Mouse (Mus musculus): ENCODE results near the gene Jsrp1.
"Not testable (repeated sequence)": the region's sequence is repeated elsewhere in the genome, so short reads cannot be mapped to it uniquely, and the experiment has no call there.

The Jsrp1 gene

DNA sequence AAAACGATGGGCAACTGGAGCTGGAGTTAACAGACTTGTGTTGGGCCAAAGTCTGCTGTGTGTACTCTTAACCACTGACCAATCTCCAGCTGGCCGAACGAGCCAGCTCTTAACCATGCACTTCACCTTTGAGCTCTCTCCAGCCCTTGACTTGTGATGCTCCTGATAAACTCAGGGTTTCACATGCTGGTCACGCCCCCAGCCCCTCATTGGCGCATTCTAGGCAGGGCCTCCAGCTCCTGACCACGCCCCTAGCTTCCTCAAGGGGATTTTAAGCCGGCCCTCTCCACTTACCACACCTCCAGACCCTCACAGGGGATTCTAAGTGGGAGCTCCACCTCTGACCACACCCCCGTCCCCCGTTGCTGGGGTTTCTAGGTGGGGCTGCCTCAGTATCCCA lies 17.8 kb upstream of the Jsrp1 start:
- no peak for DNase-seq

DNA sequence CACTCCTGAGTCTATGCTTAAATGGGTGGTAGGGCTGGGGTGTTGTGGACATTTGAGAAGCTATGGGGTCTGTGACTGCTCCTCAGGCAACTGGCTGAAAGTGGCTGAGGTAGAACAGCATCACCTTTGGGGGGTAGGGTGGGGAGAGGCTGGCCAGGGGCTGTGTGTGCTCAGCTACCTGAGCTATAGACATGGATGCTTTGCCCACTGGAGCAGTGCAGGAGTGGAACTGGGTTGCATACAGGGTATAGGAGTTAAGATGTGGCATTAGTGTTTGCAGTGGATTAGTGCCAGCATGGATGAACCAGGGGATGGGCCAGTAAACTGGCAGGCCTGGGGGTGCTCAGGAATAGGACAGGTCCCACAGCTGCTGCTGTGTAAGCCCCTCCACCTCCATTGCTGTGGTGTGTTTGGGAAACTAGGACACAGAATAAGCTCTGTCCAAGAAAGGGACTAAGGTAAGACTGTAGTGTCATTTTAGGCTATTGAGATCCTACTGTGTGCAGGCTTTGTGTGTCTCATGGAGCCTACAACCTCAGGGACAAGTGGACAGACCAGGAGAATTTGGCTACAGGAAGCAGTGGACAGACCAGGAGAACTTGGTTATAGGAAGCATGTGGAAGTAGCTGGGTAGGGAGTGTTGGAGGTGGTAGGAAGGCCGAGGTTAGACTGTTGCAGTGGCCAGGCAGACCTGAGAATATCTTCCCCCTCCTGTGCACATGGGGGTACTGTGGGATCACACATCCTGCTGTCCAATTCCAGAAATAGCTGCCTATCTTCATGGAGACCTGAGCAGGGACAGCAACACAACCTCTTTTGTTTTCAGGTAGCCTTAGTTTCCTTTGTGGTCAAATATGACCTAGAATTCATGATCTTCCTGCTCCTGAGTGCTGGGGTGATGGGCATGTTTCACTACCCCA lies 16.3 kb upstream of the Jsrp1 start:
- no peak for DNase-seq

GRCm38 (mm10) chr10:80828587-80828986 lies 15.3 kb upstream of the Jsrp1 start:
- not testable (repeated sequence) for DNase-seq

GRCm38 (mm10) chr10:80827870-80828420 lies 14.6 kb upstream of the Jsrp1 start:
- no peak for DNase-seq

DNA sequence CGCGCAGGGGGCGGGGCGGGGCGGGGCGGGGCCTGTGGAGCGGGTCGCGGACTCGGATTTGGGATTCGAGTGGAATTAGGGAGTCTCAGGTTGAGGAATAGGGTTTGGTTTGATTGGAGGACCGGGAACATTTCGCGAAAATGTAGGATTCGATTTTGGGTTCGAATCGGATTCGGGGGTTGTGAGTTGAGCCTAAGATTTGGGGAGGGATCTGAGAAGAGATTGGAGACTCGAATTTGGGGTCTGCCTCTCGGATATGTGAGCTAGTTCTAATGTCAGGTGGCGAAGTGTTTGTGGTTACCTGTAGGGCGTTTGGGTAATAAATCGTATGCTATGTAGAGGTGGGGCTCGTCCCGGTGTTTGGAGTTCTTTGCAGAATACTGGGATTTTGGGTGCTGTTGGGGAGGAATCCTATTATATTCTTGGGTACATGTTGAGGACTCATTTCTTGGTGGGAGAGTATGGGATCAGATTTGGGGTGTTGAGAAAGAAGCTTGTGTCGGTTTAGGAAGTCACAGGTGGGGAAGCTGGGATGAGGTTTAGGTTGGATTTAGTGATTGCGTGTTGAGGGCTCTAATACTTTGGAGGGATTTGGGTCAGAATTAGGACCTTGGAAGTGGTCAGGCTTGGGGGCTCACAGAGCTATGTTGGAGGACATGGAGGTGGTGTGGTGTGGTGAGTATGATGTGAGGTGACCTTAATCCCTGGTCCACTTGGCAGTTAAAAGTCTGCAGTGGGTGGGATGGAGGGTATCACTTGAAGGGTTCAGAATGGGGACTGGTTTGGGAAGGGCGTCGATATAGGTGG lies 14.0 kb upstream of the Jsrp1 start:
- no peak for DNase-seq

DNA sequence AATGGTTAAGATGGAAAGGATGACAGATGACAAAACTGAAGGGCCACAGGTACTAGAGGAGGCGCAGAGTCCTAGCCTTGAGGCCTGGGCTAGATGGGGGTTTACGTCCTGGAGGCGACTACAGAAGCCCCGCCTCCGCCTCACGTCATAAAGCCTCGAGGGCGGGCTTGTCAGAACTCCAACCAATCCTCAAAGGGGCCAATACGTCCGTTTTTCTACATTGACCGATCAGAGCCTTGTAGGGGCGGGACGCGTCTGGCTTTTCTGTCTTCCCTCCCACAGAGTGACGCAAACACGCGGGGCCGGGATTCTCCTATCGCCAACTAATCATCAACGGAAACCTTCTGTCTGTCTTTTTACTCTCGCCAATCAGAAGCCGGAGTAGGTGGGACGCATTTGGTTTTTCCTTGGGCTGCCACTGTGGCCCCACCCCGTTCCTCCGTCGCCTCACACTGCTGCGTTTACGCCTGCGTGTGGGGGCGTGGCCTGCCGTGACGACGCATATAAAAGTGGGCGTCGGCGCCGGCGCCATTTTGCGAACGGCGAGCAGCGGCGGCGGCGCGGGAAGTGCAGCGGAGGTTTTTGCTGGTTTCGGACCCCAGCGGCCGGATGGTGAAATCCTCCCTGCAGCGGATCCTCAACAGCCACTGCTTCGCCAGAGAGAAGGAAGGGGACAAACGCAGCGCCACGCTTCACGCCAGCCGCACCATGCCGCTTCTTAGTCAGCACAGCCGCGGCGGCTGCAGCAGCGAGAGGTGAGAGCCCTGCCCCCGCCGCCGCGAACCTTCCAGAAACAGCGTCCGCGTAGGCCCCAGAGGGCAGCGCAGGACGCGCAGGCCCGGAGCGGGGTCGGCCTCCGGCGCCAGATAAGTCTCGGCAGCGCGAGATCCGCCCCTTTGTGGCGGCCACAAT lies 13.1 kb upstream of the Jsrp1 start, which contains the start of gene Oaz1:
Oaz1 (plus strand) TSS at position 506 of the 912 bp plus-strand sequence.
- peak; percentile 99 for DNase-seq

GRCm38 (mm10) chr10:80824827-80825226 lies 11.5 kb upstream of the Jsrp1 start:
- DNase-seq = no peak

- DNase-seq = no peak
Observed at GRCm38 (mm10) chr10:80823847-80824643, 10.7 kb upstream of the Jsrp1 start.

GRCm38 (mm10) chr10:80823316-80823715 lies 10.0 kb upstream of the Jsrp1 start:
- DNase-seq = no peak

DNA sequence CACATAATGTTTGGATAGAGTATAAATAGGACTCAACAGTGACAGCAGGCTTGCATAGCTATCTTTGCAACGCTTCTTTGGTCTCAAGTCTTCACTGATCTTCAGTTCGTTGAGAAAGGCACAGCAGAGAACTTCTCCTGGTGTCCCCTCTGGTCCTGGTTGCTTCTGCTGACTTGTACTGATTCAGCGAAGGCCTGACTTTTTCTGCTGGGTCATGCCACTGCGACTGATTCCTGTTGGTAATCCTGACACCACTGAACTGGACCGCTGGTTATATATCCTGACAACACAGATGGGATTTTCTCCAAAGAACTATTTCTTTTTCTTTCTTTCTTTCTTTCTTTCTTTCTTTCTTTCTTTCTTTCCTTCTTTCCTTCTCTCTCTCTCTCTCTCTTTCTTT lies 9.2 kb upstream of the Jsrp1 start:
- no peak for DNase-seq

DNA sequence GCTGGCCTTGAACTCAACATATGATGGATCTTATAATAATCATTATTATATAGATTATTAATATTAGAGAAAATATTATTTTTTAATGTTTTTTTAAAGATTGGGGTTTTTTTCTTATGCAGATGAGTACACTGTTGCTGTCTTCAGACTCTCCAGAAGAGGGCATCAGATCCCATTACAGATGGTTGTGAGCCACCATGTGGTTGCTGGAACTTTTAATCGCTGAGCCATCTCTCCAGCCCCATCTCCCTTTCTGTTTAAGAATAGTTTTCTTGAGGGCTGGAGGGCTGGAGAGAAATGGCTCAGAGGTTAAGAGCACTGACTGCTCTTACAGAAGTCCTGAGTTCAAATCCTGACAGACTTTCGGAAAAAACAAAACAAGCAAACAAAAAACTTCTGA lies 8.7 kb upstream of the Jsrp1 start:
- no peak for DNase-seq

GRCm38 (mm10) chr10:80819406-80819805 lies 6.1 kb upstream of the Jsrp1 start:
- no peak for DNase-seq

DNA sequence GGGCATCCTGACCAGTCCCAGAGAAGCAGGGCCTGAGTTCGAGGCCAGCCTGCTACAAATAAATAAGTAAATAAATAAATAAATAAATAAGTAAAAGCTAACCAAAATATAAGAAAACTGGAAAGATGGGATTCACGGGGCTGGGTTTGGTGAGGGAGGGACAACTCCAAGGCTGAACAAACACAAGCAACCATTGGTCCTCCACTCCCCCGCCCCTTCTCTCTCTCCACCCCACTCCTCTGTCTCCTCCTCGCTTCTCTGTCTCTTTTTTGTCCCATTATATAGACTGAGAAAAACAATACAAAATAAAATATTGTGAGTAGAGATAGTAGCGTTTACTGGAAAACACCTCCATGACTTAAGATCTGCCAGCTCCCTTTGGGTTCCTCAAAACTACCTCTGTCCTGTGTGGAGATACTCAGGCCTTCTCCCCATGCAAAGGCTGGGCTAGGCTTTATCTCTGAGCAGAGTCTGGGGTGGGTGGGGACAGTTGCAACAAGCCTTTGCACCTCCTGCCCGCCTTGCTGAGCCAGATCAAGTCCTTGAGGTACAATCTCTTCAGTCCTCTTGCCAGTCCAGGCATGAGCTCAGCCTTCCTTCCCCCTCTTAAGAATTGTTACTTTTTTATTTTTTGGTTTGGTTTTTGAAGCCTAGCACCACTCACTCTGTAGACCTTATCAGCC lies 5.4 kb upstream of the Jsrp1 start:
- no peak for DNase-seq

DNA sequence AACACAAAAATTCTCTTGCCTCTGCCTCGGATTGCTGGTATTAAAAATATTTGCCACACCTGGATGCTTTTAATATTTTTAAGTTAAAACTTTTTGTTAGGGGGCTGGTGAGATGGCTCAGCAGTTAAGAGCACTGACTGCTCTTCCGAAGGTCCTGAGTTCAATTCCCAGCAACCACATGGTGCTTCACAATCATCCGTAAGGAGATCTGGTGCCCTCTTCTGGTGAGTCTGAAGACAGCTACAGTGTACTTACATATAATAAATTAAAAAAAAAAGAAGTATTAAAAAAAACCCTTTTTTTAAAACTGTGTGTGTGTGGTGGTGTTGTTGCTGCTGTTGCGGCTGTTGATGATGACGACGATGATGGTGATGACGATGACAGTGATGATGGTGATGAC lies 4.7 kb upstream of the Jsrp1 start:
- not testable (repeated sequence) for DNase-seq

DNA sequence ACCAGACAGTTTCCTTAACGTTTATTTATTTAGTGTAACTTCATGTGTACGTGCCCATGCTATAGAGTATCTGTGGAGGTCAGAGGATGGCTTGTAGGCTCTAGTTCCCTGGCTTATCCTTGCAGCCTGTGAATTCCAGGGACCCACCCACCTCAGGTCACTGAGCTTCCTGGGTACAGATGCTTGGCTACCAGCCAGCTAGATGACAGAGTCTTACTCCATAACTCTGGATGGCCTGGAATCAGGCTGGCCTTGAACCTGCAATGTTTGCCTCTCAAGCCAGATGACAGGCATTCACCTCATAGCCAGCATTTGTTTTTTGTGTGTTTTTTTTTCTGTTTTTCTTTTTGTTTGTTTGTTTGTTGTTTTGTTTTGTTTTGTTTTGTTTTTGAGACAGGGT lies 3.9 kb upstream of the Jsrp1 start:
- DNase-seq = no peak

- DNase-seq = not testable (repeated sequence)
Observed at GRCm38 (mm10) chr10:80816303-80816702, 3.0 kb upstream of the Jsrp1 start.

DNA sequence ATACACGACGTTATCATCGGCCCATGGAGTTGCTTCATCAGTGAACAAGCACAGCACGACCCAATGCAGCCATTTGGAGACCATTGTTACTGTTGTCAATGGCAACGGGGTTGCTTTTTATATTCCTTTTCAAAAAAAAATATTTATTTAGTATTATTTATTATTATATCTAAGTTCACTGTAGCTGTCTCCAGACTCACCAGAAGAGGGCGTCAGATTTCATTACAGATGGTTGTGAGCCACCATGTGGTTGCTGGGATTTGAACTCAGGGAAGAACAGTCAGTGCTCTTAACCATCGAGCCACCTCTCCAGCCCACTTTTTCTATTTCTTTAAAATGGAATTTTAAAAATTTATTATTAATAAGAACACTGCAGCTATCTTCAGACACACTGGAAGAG lies 1.5 kb upstream of the Jsrp1 start:
- no peak for DNase-seq

GRCm38 (mm10) chr10:80812391-80813041 lies 782 bp downstream of the Jsrp1 start:
- no peak for DNase-seq

- no peak for DNase-seq
Observed at GRCm38 (mm10) chr10:80810084-80810483, 3.2 kb downstream of the Jsrp1 start.

DNA sequence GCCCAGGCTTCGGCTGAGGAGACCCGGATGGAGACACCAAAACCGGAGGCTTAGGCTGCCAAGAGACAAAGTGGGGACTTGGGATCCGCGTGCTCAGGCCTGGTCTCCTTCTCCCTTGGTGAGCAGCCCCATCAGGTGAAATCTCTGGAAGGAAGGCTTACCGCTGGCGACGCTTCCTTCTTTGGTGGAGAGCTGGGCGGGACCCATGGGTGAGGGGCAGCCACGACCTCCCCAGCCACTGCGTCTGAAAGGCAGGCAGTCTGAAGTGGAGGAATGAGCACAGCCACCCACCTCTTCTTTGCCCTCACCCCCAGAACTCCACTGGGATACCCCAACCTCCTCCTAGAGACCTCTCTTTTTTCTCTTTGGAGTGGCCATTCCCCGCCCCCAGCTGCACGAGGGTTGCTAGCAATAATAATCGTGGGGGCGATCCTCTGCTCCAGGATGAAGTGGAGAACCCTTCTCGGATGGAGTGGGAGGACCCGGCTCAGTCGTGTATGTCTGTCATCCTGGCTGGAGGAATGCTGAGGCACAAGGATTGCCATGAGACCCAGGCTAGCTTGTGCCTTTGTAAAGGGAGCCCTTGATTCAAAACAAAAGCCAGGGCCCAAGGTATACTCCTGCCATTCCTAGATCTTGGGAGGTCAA lies 4.2 kb downstream of the Jsrp1 start:
- DNase-seq = no peak

Data from right cerebral cortex, postnatal 25 days (tissue).